Mouse (Mus musculus) layer of hippocampus, postnatal 10 days (tissue): ENCODE data around the gene Tsks. TPM values are rescaled to one million over a fixed set of nuclear protein-coding genes. Genes with fewer than 3 reads are reported as not detected.
A peak's percentile ranks its signal among the peaks of the same experiment; 100 is the strongest.

ENCODE experiments used
- DNase-seq, 2 experiments: peaks; one replicate each; pipeline ENCODE4 v3.0.0; 2021; ENCODE audit warnings: low spot score in 2 of 2
- long read RNA-seq: library from polyadenylated mRNA; stranded (forward); transcript quantifications from one replicate; pipeline ENCODE4 v2.0.0, GENCODE M21; 2023
- total RNA-seq, 2 experiments: library from RNA; stranded (reverse); gene quantifications; 2 replicates each; pipeline ENCODE4 v1.2.3; 2021

The Tsks gene
- under 1 TPM; 0.25 to 0.64 TPM for total RNA-seq
- long read RNA-seq, result 0 reads

- no peak for DNase-seq
Observed at GRCm38 (mm10) chr7:44942904-44943303, at the start of gene Tsks. Gene Tsks (plus strand): TSS chr7:44943204.

- no peak for DNase-seq
Observed at GRCm38 (mm10) chr7:44894175-44894574, 48.8 kb upstream of the Tsks start.

GRCm38 (mm10) chr7:44895206-44895592 lies 47.8 kb upstream of the Tsks start:
- no peak for DNase-seq

- DNase-seq, result peak; percentile 92 to 93
Observed at GRCm38 (mm10) chr7:44895593-44896434, 47.2 kb upstream of the Tsks start, which contains the start of gene Fuz. Gene Fuz (plus strand): TSS chr7:44896079.

GRCm38 (mm10) chr7:44896499-44896898 lies 46.5 kb upstream of the Tsks start:
- DNase-seq, result peak in 1 of 2 experiments; percentile 41

- DNase-seq, result peak in 1 of 2 experiments; percentile 57
Observed at GRCm38 (mm10) chr7:44898607-44899006, 44.4 kb upstream of the Tsks start.

- no peak for DNase-seq
Observed at GRCm38 (mm10) chr7:44900632-44901031, 42.4 kb upstream of the Tsks start.

GRCm38 (mm10) chr7:44901230-44901722 lies 41.7 kb upstream of the Tsks start:
- peak in 1 of 2 experiments; percentile 43 for DNase-seq

GRCm38 (mm10) chr7:44905430-44905829 lies 37.6 kb upstream of the Tsks start:
- DNase-seq, result no peak

- DNase-seq, result no peak
Observed at GRCm38 (mm10) chr7:44908706-44909476, 34.1 kb upstream of the Tsks start.

- no peak for DNase-seq
Observed at GRCm38 (mm10) chr7:44914396-44914795, 28.6 kb upstream of the Tsks start.

GRCm38 (mm10) chr7:44915314-44915713 lies 27.7 kb upstream of the Tsks start:
- no peak for DNase-seq

GRCm38 (mm10) chr7:44916191-44916590 lies 26.8 kb upstream of the Tsks start:
- peak in 1 of 2 experiments; percentile 9 for DNase-seq

- DNase-seq, result no peak
Observed at GRCm38 (mm10) chr7:44916881-44917280, 26.1 kb upstream of the Tsks start.

- DNase-seq, result no peak
Observed at GRCm38 (mm10) chr7:44918219-44918618, 24.8 kb upstream of the Tsks start.

GRCm38 (mm10) chr7:44919127-44919526 lies 23.9 kb upstream of the Tsks start:
- DNase-seq, result no peak

- DNase-seq, result no peak
Observed at GRCm38 (mm10) chr7:44922530-44922929, 20.5 kb upstream of the Tsks start.

GRCm38 (mm10) chr7:44925468-44925867 lies 17.5 kb upstream of the Tsks start:
- peak in 1 of 2 experiments; percentile 43 for DNase-seq

GRCm38 (mm10) chr7:44928570-44928969 lies 14.4 kb upstream of the Tsks start:
- DNase-seq, result no peak

GRCm38 (mm10) chr7:44929204-44930151 lies 13.5 kb upstream of the Tsks start, which contains the start of gene Ap2a1:
Gene Ap2a1 (minus strand): TSS chr7:44929496.
- peak; percentile 99 for DNase-seq

- DNase-seq, result no peak
Observed at GRCm38 (mm10) chr7:44938680-44939079, 4.3 kb upstream of the Tsks start.
